Mouse (Mus musculus) splenic B cell, adult 2 months (primary cell): ENCODE measurements around the gene Emilin3.
A peak's percentile ranks its signal among the peaks of the same experiment; 100 is the strongest.

Experiments
- DNase-seq: peaks from one replicate; pipeline ENCODE4 v3.0.0-alpha.2; 2011; ENCODE audit warnings: low read depth, low spot score
- H3K27me3 ChIP-seq: 2 replicates; pipeline ENCODE4 v1.6.1; 2012; ENCODE audit warnings: mild to moderate bottlenecking, low read length, moderate library complexity, mixed read lengths; ENCODE audit not compliant: control insufficient read depth, poor library complexity, insufficient read depth, severe bottlenecking
- H3K36me3 ChIP-seq: 2 replicates; pipeline ENCODE4 v1.6.1; 2012; ENCODE audit warnings: mild to moderate bottlenecking, low read length, moderate library complexity, mixed read lengths; ENCODE audit not compliant: control insufficient read depth, poor library complexity, insufficient read depth, severe bottlenecking

Emilin3 gene

GRCm38 (mm10) chr2:160901656-160902412 lies 10.3 kb downstream of the Emilin3 start:
- DNase-seq = no peak
- Histone ChIP-seq H3K36me3 (no peaks in the 10 kb centered on the region), H3K27me3 (no peaks in the 10 kb centered on the region)

- DNase-seq = no peak
- Histone ChIP-seq H3K27me3 (no peaks in the 10 kb centered on the region), H3K36me3 (no peaks in the 10 kb centered on the region)
Observed at GRCm38 (mm10) chr2:160891697-160892096, 20.4 kb downstream of the Emilin3 start.

- Histone ChIP-seq H3K36me3 (no peaks in the 10 kb centered on the region), H3K27me3 (no peaks in the 10 kb centered on the region)
- no peak for DNase-seq
Observed at GRCm38 (mm10) chr2:160891045-160891444, 21.1 kb downstream of the Emilin3 start.

DNA sequence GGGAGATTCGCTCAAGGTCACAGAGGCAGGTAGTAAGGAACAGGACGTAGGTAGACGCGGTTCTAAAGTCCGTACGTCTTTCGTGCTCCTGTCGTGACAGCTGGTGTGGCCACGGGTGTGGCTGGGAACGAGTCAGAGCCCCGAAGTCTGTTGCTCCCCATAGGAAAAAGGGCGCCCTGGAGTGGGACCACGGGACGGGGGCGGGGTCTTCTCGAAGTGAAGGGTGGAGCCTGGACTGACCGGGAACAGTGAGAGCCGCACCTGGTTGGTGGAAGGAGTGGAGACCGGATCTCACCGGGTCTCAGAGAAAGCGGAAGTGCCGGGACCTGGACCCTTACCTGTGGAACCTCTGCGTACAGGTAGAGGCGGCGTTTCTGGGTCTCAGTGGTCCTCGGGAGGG lies 24.3 kb downstream of the Emilin3 start:
- H3K36me3 ChIP-seq = no peaks in the 10 kb centered on the region
- DNase-seq = peak; percentile 34
- no peaks in the 10 kb centered on the region for H3K27me3 ChIP-seq

DNA sequence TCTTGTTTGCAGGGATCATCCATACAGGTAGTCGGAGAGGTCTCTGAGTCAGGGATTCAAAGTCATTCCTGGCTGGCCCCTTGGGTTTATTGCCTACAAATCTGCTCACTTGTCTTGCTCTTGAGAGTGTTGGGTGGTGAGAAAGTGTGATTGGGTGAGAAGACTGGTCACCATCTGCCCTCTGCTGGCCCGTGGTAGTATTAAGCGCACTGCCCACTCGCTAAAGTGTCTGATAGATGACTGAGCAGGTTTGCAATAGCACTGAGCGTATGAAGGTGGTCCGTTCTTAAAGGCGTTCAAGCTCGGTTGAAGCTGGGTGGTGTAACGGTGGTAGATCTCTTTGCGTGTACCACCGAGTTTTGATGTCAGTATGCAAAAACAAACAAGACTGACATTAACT lies 24.8 kb downstream of the Emilin3 start:
- Histone ChIP-seq H3K27me3 (no peaks in the 10 kb centered on the region), H3K36me3 (no peaks in the 10 kb centered on the region)
- peak; percentile 85 for DNase-seq

DNA sequence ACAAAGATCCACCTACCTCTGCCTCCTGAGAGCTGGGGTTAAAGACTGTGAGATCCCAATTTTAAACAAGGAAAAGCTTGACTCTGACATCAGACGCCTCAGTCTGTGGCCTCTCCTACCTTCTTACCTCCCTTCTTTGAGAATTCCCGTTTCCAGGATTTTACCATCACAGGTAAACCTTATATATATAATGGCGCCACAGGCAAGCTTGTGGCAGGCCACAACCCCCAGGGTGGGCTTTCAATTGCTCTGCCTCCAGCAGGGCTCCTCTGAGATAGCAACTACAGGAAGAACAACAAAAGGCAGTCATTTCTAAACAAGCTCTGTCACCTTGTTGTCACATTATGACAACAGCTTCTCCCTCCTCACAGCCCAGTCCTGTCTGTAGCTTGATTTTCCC lies 25.9 kb downstream of the Emilin3 start:
- Histone ChIP-seq H3K36me3 (no peaks in the 10 kb centered on the region), H3K27me3 (no peaks in the 10 kb centered on the region)
- no peak for DNase-seq

DNA sequence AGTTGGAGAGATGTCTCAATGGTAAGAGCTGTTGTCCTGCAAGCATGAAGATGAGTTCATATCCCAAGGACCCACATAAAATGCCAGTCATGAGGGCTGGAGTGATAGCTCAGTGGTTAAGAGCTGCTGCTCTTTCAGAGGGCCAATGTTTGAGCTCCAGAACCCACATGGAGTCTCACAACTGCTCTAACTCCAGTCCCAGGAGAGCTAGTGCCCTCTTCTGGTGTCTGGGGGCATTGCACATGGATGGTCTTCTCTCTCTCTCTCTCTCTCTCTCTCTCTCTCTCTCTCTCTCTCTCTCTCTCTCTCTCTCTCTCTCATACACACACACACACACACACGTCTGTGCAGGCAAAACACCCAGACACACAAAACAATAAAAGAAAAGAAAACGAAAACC lies 27.3 kb downstream of the Emilin3 start:
- DNase-seq = peak; percentile 78

DNA sequence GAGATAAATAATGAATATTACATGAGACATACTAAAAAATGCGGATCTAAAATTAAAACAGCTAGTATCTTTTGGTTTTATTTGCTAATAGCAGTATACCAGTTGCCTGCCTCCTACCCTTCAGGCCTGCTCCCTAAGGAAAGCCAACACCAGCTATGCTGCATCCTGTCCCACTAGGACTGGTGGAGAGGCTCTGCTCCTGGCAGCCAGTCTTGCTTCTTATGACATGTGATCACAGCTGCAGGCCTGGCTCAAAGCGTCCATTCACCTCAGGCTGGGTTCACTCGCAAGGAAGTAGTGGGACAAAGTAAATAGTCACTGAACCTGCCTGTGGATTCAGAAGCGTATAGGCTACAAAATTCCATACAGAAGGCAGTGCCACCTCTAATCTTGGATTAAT lies 28.2 kb downstream of the Emilin3 start:
- DNase-seq = no peak
- Histone ChIP-seq H3K27me3 (no peaks in the 10 kb centered on the region), H3K36me3 (no peaks in the 10 kb centered on the region)

More for the DNA sequence above, 27.3 kb downstream of the Emilin3 start:
- Histone ChIP-seq H3K27me3 (no peaks in the 10 kb centered on the region), H3K36me3 (no peaks in the 10 kb centered on the region)

DNA sequence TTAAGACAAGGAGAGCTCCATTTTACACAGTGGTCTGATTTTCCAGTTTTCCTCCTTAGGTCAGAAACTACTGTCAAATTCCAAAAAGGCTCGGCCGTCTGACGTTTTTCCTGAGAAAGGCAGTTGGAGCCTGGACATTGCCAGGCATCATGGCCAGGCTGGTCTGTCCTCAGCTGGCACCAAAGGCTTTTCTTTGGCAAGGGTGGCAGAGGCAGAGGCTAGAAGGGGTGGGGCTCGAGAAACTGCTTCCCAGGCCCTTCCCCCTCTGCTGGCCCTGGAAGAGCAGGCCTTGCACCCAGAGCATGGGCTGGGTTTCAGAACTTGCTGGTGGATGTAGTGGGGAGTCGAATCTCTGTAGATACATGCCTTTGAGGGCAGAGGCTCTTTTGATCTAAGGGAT lies 29.7 kb downstream of the Emilin3 start:
- no peak for DNase-seq
- no peaks in the 10 kb centered on the region for H3K36me3 ChIP-seq
- no peaks in the 10 kb centered on the region for H3K27me3 ChIP-seq

- DNase-seq = no peak
- Histone ChIP-seq H3K27me3 (no peaks in the 10 kb centered on the region), H3K36me3 (no peaks in the 10 kb centered on the region)
Observed at GRCm38 (mm10) chr2:160881462-160882101, 30.5 kb downstream of the Emilin3 start.

DNA sequence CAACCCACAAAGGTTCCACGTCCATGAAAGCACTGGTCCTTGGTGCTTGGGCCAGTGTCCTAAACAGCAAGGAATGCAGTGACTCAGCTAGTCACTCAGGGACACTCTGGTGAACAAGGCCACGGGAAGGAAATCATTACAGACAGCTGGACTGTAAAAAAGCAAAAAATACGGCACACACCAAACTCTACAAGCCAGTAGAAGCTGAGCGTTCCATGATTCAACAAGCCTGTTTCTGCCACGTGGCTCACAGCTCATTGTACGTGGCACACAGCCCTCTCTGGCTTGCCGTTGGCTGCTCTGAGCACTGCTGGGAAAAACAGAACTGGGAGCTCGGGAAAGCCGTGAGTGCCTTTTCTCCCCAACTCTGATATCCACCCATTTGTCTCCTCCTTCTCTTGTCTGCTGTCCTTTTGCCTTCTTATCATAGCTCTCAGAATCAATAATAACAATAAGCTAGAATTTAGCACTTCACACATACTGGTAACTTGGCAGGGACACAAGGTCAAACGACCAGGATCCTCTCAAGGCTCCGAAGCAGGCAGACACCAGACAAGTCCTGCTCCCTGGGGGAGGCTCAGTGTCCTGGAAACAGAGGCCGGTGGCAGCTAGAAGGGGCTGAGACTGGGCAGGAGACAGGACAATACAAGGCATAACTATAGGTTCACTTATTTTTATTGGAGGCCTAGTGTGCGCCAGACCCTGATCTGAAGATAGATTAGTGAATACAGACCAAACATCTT lies 31.5 kb downstream of the Emilin3 start, which contains the start of gene Lpin3:
TSS of gene Lpin3 (plus strand) at position 218 of the 743 bp plus-strand sequence.
- Histone ChIP-seq H3K36me3 (no peaks in the 10 kb centered on the region), H3K27me3 (no peaks in the 10 kb centered on the region)
- no peak for DNase-seq

DNA sequence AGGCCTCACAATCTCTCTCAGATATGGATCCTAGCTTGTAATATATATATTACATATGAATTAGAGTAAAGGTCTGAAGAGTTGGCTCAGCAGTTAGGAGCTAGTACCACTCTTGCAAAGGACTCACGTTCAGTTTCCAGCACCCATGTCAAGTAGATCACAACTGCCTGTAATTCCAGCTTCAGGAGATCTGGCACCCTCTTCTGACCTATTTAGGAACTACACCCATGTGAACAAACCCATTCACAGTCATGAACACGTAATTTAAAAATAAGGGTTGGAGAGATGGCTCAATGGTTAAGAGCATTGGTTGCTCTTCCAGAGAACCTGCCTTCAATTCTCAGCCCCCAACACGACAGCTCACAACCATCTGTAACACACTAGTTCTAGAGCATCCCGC lies 36.0 kb downstream of the Emilin3 start:
- peak; percentile 68 for DNase-seq
- Histone ChIP-seq H3K27me3 (no peaks in the 10 kb centered on the region), H3K36me3 (no peaks in the 10 kb centered on the region)

- DNase-seq = no peak
- no peaks in the 10 kb centered on the region for H3K36me3 ChIP-seq
- no peaks in the 10 kb centered on the region for H3K27me3 ChIP-seq
Observed at GRCm38 (mm10) chr2:160874231-160874877, 37.8 kb downstream of the Emilin3 start.

- Histone ChIP-seq H3K27me3 (no peaks in the 10 kb centered on the region), H3K36me3 (no peaks in the 10 kb centered on the region)
- DNase-seq = peak; percentile 93
Observed at GRCm38 (mm10) chr2:160872890-160873382, 39.2 kb downstream of the Emilin3 start, which contains the start of gene Zhx3. Gene Zhx3 (minus strand): TSS chr2:160872998.
